In genomic region chr1:186609793-186610233, GRCm38 (mm10) we compare ENCODE assay signal across 8 mouse cellular contexts.
DNase-seq lines count a peak whose midpoint lies in the region; ATAC-seq and TF ChIP-seq lines count a peak whose summit lies in the region.

No protein-coding gene starts in this region.

- H3K27me3 ChIP-seq in hindbrain, postnatal 0 days (ENCODE audit: insufficient read depth, low read length) = no peaks in the 10 kb centered on the region

- TF ChIP-seq CTCF in hindbrain, postnatal 0 days (IDR thresholded peaks at IDR 0.05; ENCODE audit: low read depth) = no peak

- WGBS in hindbrain, postnatal 0 days = 2% methylated on average over 9 of the region's 10 CpGs

- no peak overlapping the region for H3K4me3 ChIP-seq in hindbrain, postnatal 0 days (ENCODE audit: low read length)

- no peaks in the 10 kb centered on the region for H3K36me3 ChIP-seq in hindbrain, postnatal 0 days (ENCODE audit: insufficient read depth, low read length)

- no peak overlapping the region for H3K9ac ChIP-seq in hindbrain, postnatal 0 days (replicated peaks; ENCODE audit: low read length)

- peak; percentile 17 for DNase-seq in layer of hippocampus, adult 11-12 months (ENCODE audit: low spot score)
- DNase-seq in layer of hippocampus, postnatal 25 days (ENCODE audit: extremely low spot score in 1 of 2, low spot score in 1 of 2) = no peak
- peak; percentile 69 for DNase-seq in embryo, embryonic 10 days (ENCODE audit: low spot score)
- DNase-seq in gastrocnemius, postnatal 25 days = peak; percentile 46
- DNase-seq in hindbrain, postnatal 0 days (ENCODE audit: low spot score) = peak; percentile 70
- peak; percentile 67 for DNase-seq in lung, postnatal 36 days
- DNase-seq in thymus, postnatal 25 days = no peak

- no peaks in the 10 kb centered on the region for H3K9me3 ChIP-seq in hindbrain, postnatal 0 days (ENCODE audit: low read length)

- 0 out of 2 replicates have a peak, but pooled peaks cover 7% of the 10 kb centered on the region for H3K4me1 ChIP-seq in hindbrain, postnatal 0 days (ENCODE audit: insufficient read depth, low read length)

- H3K27ac ChIP-seq in hindbrain, postnatal 0 days = peak overlapping the region; percentile 59; the same call in 1 of the 2 replicates

- peak overlapping the region; percentile 39 for H3K4me2 ChIP-seq in hindbrain, postnatal 0 days (ENCODE audit: low read depth, low read length)

- peak; percentile 94 for ATAC-seq in hindbrain, postnatal 0 days
- ATAC-seq in CD4-positive, CD25-positive, alpha-beta regulatory T cell, adult 4 months = no peak

Comparison
In these comparisons a context has a peak if more than half of its experiments do, and no peak if none do; other contexts are left out.
1. DNase-seq: peak in layer of hippocampus, adult 11-12 months (single experiment), embryo, embryonic 10 days (single experiment), gastrocnemius, postnatal 25 days (single experiment), hindbrain, postnatal 0 days (single experiment) and lung, postnatal 36 days (single experiment); none in layer of hippocampus, postnatal 25 days (0 of 2) and thymus, postnatal 25 days (single experiment).